Mouse (Mus musculus) hindbrain, embryonic 14.5 days (tissue): Measurements from ENCODE around the gene Zfp451. TPM values are rescaled to one million over a fixed set of nuclear protein-coding genes. Genes with fewer than 3 reads are reported as not detected.

Experiments used
- ATAC-seq: fragments of 200-750 bp; cut with Nextera tagmentation; 2 replicates; pipeline ENCODE4 v1.8.0; 2017; ENCODE audit warnings: moderate number of reproducible peaks, mild to moderate bottlenecking, moderate TSS enrichment, moderate library complexity; ENCODE audit not compliant: low FRiP score
- DNase-seq: peaks from one replicate; pipeline ENCODE4 v3.0.0-alpha.2; 2015; ENCODE audit warnings: low spot score
- H3K27ac ChIP-seq: fragments of 300-500 bp; sonication (generic); 2 replicates; pipeline ENCODE4 v1.5.1; 2014; ENCODE audit warnings: mild to moderate bottlenecking, moderate library complexity
- H3K27me3 ChIP-seq: fragments of 300-500 bp; sonication (generic); 2 replicates; pipeline ENCODE4 v1.6.1; 2014; ENCODE audit warnings: mild to moderate bottlenecking, low read length, mixed read lengths; ENCODE audit not compliant: control insufficient read depth, insufficient read depth
- H3K36me3 ChIP-seq: fragments of 300-500 bp; sonication (generic); replicated peaks from 2 replicates; pipeline ENCODE4 v1.6.1; 2014; ENCODE audit not compliant: control insufficient read depth, insufficient read depth
- H3K4me1 ChIP-seq: fragments of 300-500 bp; sonication (generic); replicated peaks from 2 replicates; pipeline ENCODE4 v1.6.1; 2014; ENCODE audit warnings: antibody characterized with exemption, low read length, mixed read lengths; ENCODE audit not compliant: control insufficient read depth, insufficient read depth
- H3K4me2 ChIP-seq: fragments of 300-500 bp; sonication (generic); replicated peaks from 2 replicates; pipeline ENCODE4 v1.6.1; 2014; ENCODE audit warnings: mild to moderate bottlenecking, moderate library complexity
- H3K4me3 ChIP-seq: fragments of 300-500 bp; sonication (generic); replicated peaks from 2 replicates; pipeline ENCODE4 v1.5.1; 2014; ENCODE audit warnings: mild to moderate bottlenecking, low read length
- H3K9ac ChIP-seq: fragments of 300-500 bp; sonication (generic); 2 replicates; pipeline ENCODE4 v1.6.1; 2014
- H3K9me3 ChIP-seq: fragments of 300-500 bp; sonication (generic); 2 replicates; pipeline ENCODE4 v1.6.1; 2016; ENCODE audit warnings: low read length; ENCODE audit not compliant: control insufficient read depth
- WGBS: fragments of 180-500 bp; shearing (Covaris S2); extraction: QIAGEN DNeasy Blood & Tissue Kit; methylation state at CpG from one replicate; pipeline ENCODE4 v1.1.7; 2014; 5-methylcytosine and 5-hydroxymethylcytosine counted together
- polyA plus RNA-seq: library from polyadenylated mRNA; unstranded; fragments of >200 nt; fragmentation: Nextera tagmentation; extraction: Ambion mirVana; gene quantifications from 2 replicates; pipeline ENCODE4 v1.2.1, GENCODE M21; 2014

Zfp451 gene
- polyA plus RNA-seq, 1 experiment from 2014 or later: 58.5 TPM

- DNase-seq: no peak
- Histone ChIP-seq H3K9ac (no peak overlapping the region), H3K27me3 (no peaks in the 10 kb centered on the region), H3K36me3 (peaks cover 81% of the 10 kb centered on the region), H3K9me3 (no peaks in the 10 kb centered on the region), H3K4me2 (no peak overlapping the region), H3K4me3 (no peak overlapping the region), H3K27ac (no peak overlapping the region), H3K4me1 (no peaks in the 10 kb centered on the region)
- ATAC-seq: no peak
- WGBS: 53% methylated on average over 5 of the region's 5 CpGs
Observed at GRCm38 (mm10) chr1:33734001-33734685, 80.3 kb downstream of the Zfp451 start.

DNA sequence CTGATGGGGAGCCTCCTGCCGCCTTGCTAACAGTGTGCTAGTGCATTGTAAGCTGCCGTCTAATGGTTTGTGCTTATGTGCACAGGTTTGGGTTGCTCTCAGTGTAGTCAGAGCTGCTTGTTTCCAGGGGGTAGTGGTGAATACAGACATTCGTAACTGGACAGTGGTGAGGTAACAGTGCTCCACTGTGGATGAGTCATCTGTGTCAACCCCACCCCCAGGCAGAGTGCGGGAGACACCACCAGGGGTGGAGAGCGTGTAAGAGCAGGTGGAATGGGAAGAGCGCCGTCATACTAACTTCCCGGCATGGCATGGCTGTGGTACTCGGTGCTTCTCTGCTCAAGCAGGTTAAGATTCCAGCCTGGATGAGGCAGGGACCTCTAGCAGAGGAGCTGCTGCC lies 81.4 kb downstream of the Zfp451 start:
- Histone ChIP-seq H3K4me3 (no peak overlapping the region), H3K4me1 (no peaks in the 10 kb centered on the region), H3K4me2 (no peak overlapping the region), H3K9ac (no peak overlapping the region), H3K36me3 (peaks cover 80% of the 10 kb centered on the region), H3K27me3 (no peaks in the 10 kb centered on the region), H3K27ac (no peak overlapping the region), H3K9me3 (no peaks in the 10 kb centered on the region)
- no peak for DNase-seq
- 91% methylated on average over 9 of the region's 9 CpGs for WGBS
- ATAC-seq: 0 out of 2 replicates have a peak, but pooled peaks have one; percentile 14

DNA sequence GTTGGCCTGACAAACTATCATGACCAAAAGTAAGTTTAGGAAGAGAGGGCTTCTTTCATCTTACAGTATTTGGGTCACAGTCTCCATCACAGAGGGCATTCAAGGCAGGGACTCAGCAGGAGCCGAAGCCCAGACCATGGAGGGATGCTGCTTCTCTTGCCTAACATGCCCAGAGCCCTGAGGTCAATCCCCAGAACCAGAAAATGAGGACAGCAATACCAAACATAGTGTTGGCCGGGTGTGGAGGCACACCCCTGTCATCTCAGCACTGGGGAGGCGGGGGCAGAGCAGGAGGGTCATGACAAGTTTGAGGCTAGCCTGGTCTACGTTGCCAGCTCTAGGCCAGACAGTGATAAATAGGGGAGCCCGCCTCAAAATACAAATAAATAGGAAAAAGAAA lies 89.3 kb downstream of the Zfp451 start:
- H3K27me3 ChIP-seq: no peaks in the 10 kb centered on the region
- no peak overlapping the region for H3K4me2 ChIP-seq
- WGBS: 89% methylated on average over 5 of the region's 5 CpGs
- H3K4me1 ChIP-seq: peaks cover 13% of the 10 kb centered on the region
- H3K4me3 ChIP-seq: no peak overlapping the region
- no peak overlapping the region for H3K27ac ChIP-seq
- ATAC-seq: no peak
- no peak for DNase-seq
- no peak overlapping the region for H3K9ac ChIP-seq
- H3K36me3 ChIP-seq: peaks cover 73% of the 10 kb centered on the region
- no peaks in the 10 kb centered on the region for H3K9me3 ChIP-seq

DNA sequence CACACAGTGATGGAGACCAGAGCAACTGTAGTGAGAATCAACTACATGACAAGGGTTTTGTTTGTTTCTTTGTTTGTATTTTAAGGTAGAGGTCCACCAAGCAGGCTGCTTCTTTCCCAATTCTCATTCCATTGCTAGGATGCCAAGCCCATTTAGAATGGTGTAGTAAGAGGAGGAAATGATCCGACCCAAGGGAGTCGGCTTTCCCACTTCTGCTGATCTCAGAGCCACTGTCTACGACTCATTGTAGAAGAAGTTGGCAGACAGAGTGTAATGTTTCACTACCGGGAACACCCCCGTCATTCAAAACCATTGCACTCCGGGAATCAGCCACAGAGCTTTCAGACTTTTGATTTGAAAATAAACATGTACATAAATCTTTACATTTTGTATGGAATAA lies 89.9 kb downstream of the Zfp451 start:
- no peak for ATAC-seq
- Histone ChIP-seq H3K9ac (no peak overlapping the region), H3K36me3 (peaks cover 68% of the 10 kb centered on the region), H3K27ac (no peak overlapping the region), H3K4me1 (peaks cover 13% of the 10 kb centered on the region), H3K9me3 (no peaks in the 10 kb centered on the region), H3K27me3 (no peaks in the 10 kb centered on the region), H3K4me2 (no peak overlapping the region), H3K4me3 (no peak overlapping the region)
- DNase-seq: no peak
- WGBS: 96% methylated on average over 6 of the region's 6 CpGs

- peak overlapping the region; percentile 58 for H3K4me2 ChIP-seq
- DNase-seq (no peak), ATAC-seq (no peak)
- H3K27ac ChIP-seq: no peak overlapping the region
- WGBS: 81% methylated on average over 7 of the region's 7 CpGs
- H3K4me3 ChIP-seq: peak overlapping the region; percentile 93
- H3K27me3 ChIP-seq: no peaks in the 10 kb centered on the region
- peaks cover 13% of the 10 kb centered on the region for H3K4me1 ChIP-seq
- peaks cover 38% of the 10 kb centered on the region for H3K36me3 ChIP-seq
- peak overlapping the region; percentile 87 for H3K9ac ChIP-seq
- H3K9me3 ChIP-seq: no peaks in the 10 kb centered on the region
Observed at GRCm38 (mm10) chr1:33721020-33721419, 93.4 kb downstream of the Zfp451 start.

- Histone ChIP-seq H3K27me3 (no peaks in the 10 kb centered on the region), H3K9me3 (no peaks in the 10 kb centered on the region), H3K36me3 (peaks cover 30% of the 10 kb centered on the region), H3K9ac (peak overlapping the region; percentile 87), H3K4me3 (peak overlapping the region; percentile 93), H3K27ac (peak overlapping the region; percentile 94), H3K4me2 (peak overlapping the region; percentile 58), H3K4me1 (peaks cover 13% of the 10 kb centered on the region)
- ATAC-seq (peak; percentile 68), DNase-seq (peak; percentile 29)
- under 1% methylated on average over 33 of the region's 41 CpGs for WGBS
Observed at GRCm38 (mm10) chr1:33720231-33720630, 94.2 kb downstream of the Zfp451 start.

GRCm38 (mm10) chr1:33719733-33720225 lies 94.6 kb downstream of the Zfp451 start, which contains the start of gene Rab23:
Rab23 (plus strand) TSS chr1:33719887.
- Histone ChIP-seq H3K4me1 (peaks cover 13% of the 10 kb centered on the region), H3K4me2 (peak within 1 kb of the TSS; percentile 58), H3K27me3 (no peaks in the 10 kb centered on the region), H3K9ac (peak within 1 kb of the TSS; percentile 87), H3K36me3 (peaks cover 26% of the 10 kb centered on the region), H3K27ac (peak within 1 kb of the TSS; percentile 94), H3K4me3 (peak within 1 kb of the TSS; percentile 93), H3K9me3 (no peaks in the 10 kb centered on the region)
- DNase-seq: peak; percentile 85
- WGBS: under 1% methylated on average over 50 of the region's 54 CpGs
- peak; percentile 97 for ATAC-seq

- H3K9me3 ChIP-seq: no peaks in the 10 kb centered on the region
- ATAC-seq: no peak
Observed at GRCm38 (mm10) chr1:33717636-33718035, 96.8 kb downstream of the Zfp451 start.

GRCm38 (mm10) chr1:33714796-33715195 lies 99.6 kb downstream of the Zfp451 start:
- DNase-seq: no peak

More at GRCm38 (mm10) chr1:33717636-33718035, 96.8 kb downstream of the Zfp451 start:
- Histone ChIP-seq H3K4me1 (peaks cover 13% of the 10 kb centered on the region), H3K4me3 (no peak overlapping the region), H3K27me3 (no peaks in the 10 kb centered on the region), H3K9ac (no peak overlapping the region), H3K36me3 (0 out of 2 replicates have a peak, but pooled peaks cover 7% of the 10 kb centered on the region), H3K4me2 (no peak overlapping the region), H3K27ac (no peak overlapping the region)
- DNase-seq: no peak
- 100% methylated on average over 1 of the region's 1 CpGs for WGBS

More at GRCm38 (mm10) chr1:33714796-33715195, 99.6 kb downstream of the Zfp451 start:
- ATAC-seq: no peak
- no peaks in the 10 kb centered on the region for H3K27me3 ChIP-seq
- 8% methylated on average over 10 of the region's 10 CpGs for WGBS
- peak overlapping the region; percentile 21; the same call in 1 of the 2 replicates for H3K4me2 ChIP-seq
- no peak overlapping the region for H3K4me3 ChIP-seq
- H3K4me1 ChIP-seq: no peaks in the 10 kb centered on the region
- no peak overlapping the region for H3K27ac ChIP-seq
- no peaks in the 10 kb centered on the region for H3K36me3 ChIP-seq
- no peak overlapping the region for H3K9ac ChIP-seq
- H3K9me3 ChIP-seq: no peaks in the 10 kb centered on the region
